Mouse (Mus musculus) brain, embryonic 14.5 days (tissue): Measurements from ENCODE around the gene Klhl42.

Source experiments
- CTCF ChIP-seq: fragments of 200-500 bp; IDR thresholded peaks from 2 replicates; pipeline ENCODE4 v1.5.1; 2012; ENCODE audit warnings: inconsistent platforms, mild to moderate bottlenecking, moderate library complexity, borderline replicate concordance; ENCODE audit not compliant: insufficient read depth, insufficient read length; ENCODE audit errors: extremely low read depth
- POLR2A ChIP-seq: fragments of 200-500 bp; IDR thresholded peaks from 2 replicates; pipeline ENCODE4 v1.6.1; 2012; ENCODE audit warnings: mild to moderate bottlenecking, inconsistent platforms, borderline replicate concordance; ENCODE audit not compliant: poor library complexity, insufficient read depth, insufficient read length, severe bottlenecking; ENCODE audit errors: extremely low read depth

DNA sequence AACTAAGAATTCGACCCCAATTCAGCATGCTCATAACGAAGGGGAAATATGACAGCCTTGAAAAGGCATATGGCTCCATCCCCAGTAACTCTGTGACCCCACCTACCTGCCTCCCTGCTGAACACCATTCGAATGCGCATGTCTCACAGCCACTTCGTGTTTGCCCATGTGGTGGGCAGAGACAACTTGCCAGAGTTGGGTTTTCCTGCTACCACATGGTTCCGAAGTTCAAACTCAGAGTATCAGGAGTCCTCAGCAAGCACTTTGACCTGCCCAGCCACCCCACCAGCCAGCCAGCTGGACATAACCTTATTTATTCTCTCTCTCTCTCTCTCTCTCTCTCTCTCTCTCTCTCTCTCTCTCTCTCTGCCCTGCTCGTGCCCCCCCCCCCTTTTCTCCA lies 3.4 kb upstream of the Klhl42 start:
- no peak for TF ChIP-seq CTCF
- TF ChIP-seq POLR2A, result no peak
